Mouse (Mus musculus): ENCODE measurements around the gene Olfr1262. TPM values are rescaled to one million over a fixed set of nuclear protein-coding genes. Genes with fewer than 3 reads are reported as not detected.
A peak's percentile ranks its signal among the peaks of the same experiment; 100 is the strongest.

The Olfr1262 gene
- not detected in 2 replicates for polyA plus RNA-seq (2012; rRNA removed)

DNA sequence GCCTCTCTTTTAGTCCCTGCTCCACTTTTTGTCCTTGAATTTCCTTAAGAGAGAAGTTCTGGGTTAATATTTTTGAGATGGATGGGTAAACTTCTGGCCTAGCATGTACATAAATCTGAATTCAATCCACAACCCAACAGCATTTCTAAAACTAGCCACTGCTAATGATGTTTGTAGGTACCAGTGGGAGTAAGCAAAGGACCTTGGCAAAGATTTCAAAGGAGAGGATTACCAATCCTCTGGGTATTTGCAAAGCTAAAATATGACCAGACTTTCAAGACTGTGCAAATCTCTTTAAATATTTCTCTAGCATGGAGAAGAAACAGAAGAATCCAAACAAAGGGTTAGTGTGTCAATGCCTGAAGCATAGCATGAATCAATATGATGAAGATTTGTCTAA, at the start of gene Olfr1262:
Olfr1262 (plus strand) TSS at position 301 of the 400 bp plus-strand sequence.
- DNase-seq (ENCODE audit: extremely low spot score in 1 of 2, low spot score in 1 of 2) = no peak

DNA sequence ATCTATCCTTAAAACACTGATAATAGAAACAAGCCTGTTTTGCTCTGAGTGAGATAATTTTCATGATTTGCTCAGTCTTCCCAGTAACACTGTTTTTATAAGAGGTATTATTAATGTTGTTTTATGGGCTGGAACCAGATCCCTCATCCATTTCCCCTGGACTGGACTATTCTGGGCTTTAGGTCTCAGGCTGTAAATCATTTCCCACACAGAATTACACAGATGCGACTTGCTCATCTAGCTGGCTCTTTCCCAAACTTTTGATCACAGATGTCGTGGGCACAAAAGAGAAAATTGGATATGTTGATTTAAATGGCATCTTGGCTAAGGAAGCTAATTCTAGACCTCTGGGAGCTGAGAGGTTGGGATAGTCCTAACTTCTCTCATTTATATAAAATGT, 25.8 kb upstream of the Olfr1262 start, which contains the start of gene Olfr1260:
Olfr1260 (plus strand) TSS at position 157 of the 400 bp plus-strand sequence.
- DNase-seq (ENCODE audit: extremely low spot score in 1 of 2, low spot score in 1 of 2) = peak in 1 of 2 experiments; percentile 43

DNA sequence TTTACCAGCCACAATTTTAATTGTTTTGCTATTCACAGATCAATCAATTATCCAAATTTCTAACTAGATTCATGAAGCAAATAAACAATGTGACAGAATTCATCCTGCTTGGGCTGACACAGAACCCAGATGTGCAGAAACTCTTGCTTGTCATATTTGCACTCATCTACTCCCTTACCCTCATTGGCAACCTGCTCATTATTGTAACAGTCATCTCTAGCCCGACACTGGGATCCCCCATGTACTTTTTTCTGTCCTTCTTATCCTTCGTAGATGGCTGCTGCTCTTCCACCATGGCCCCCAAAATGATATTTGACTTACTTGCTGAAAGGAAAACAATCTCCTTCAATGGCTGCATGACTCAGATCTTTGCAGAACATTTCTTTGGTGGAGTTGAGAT, 22.2 kb upstream of the Olfr1262 start:
- DNase-seq (ENCODE audit: extremely low spot score in 1 of 2, low spot score in 1 of 2) = no peak

DNA sequence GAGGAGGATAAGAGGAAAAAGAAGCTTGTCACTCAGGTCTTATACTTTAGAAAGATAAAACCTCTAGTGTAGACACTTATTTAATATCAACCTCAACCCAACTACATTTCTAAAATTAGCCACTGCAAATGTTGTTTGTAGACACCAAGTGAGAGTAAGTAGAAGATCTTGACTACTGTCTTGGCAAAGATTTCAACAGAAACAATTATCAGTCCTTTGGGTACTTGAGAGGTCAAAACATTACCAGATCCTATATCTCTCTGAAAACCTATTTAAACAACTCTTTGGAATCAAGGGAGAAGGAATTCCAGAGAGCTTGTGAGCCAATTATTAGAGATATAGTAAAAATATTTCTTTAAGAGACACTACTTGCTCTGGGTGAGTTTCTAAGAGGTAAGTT, 9.0 kb upstream of the Olfr1262 start, which contains the start of gene Olfr1261:
Olfr1261 (plus strand) TSS at position 301 of the 400 bp plus-strand sequence.
- no peak for DNase-seq (ENCODE audit: extremely low spot score in 1 of 2, low spot score in 1 of 2)

DNA sequence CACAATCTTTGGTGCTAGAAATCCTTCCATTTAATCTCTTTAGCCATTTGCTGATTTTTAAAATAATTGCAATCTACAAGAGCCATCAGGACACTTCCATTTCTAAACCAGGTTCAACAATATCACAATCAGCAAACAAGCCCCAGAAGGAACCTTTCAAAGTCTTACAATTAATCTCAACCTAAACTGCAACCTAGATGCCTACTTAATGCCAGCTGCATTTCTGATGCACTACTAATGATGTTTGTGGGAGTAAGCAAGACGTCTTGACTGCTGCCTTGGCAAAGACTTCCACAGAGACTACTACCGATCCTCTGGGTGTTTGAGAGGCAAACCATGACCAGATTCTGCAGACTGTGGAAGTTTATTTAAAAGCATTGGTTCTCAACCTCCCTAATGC, 11.9 kb downstream of the Olfr1262 start, which contains the start of gene Olfr1263:
Olfr1263 (plus strand) TSS at position 301 of the 400 bp plus-strand sequence.
- DNase-seq (ENCODE audit: extremely low spot score in 1 of 2, low spot score in 1 of 2) = no peak

DNA sequence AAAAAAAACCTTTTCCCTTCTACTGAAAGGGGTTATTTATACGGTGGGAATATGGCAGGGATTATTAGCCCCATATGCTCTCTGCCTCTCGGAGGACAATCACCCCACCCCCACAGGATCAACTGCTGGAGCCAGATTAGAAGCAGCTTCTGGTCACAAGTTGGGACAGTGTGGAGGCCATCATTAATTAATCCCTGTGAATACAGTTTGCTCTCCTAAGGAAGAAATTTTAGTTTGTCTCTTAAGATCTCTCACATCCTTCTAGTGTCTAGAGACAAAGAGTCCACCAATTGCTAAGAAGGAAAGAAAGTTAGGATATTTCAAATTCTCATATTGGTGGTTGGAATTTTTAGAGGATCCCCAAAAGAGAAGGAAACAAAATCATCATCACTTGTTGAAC, 25.5 kb downstream of the Olfr1262 start, which contains the start of gene Olfr1264:
Olfr1264 (minus strand) TSS at position 101 of the 400 bp plus-strand sequence.
- no peak for DNase-seq (ENCODE audit: extremely low spot score in 1 of 2, low spot score in 1 of 2)

DNA sequence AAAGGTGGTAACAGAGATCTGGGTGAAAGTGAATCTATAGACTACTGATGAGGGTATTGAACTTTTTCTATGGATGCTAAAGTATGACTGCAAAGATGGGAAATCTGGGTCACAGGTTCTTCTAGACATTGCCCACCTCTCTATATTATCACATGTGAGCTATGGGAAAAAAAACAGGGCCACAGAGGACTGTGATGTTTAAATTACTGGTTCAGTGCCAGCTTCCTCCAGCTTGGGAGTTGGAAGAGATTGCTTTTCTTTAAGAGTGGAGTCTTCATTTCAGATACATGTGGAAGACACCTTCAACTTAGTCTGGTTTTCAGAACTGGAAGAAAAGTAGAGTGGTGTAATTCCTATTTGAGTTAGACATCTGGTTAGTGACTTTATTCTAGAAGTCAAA, 35.1 kb downstream of the Olfr1262 start, which contains the start of gene Olfr1265:
Olfr1265 (plus strand) TSS at position 301 of the 400 bp plus-strand sequence.
- no peak for DNase-seq (ENCODE audit: extremely low spot score in 1 of 2, low spot score in 1 of 2)

Other genes with a start within 250 kb of the Olfr1262 start
- not detected in 2 replicates for gene Olfr1253, start 243.1 kb upstream of the Olfr1262 start, polyA plus RNA-seq (2012; rRNA removed)
- gene Olfr1254, start 206.5 kb upstream of the Olfr1262 start, polyA plus RNA-seq (2012; rRNA removed) = 0.25 TPM in 1 of 2 replicates, not detected in the other
- gene Olfr1255, start 188.1 kb upstream of the Olfr1262 start, polyA plus RNA-seq (2012; rRNA removed) = not detected in 2 replicates
- not detected in 2 replicates for gene Olfr1256, start 158.6 kb upstream of the Olfr1262 start, polyA plus RNA-seq (2012; rRNA removed)
- gene Olfr48, start 151.9 kb upstream of the Olfr1262 start, polyA plus RNA-seq (2012; rRNA removed) = not detected in 2 replicates
- not detected in 2 replicates for gene Olfr1257, start 121.7 kb upstream of the Olfr1262 start, polyA plus RNA-seq (2012; rRNA removed)
- gene Olfr1258, start 72.8 kb upstream of the Olfr1262 start, polyA plus RNA-seq (2012; rRNA removed) = not detected in 2 replicates
- gene Olfr1259, start 51.5 kb upstream of the Olfr1262 start, polyA plus RNA-seq (2012; rRNA removed) = 0.06 TPM in 1 of 2 replicates, not detected in the other
- gene Olfr1260, start 25.8 kb upstream of the Olfr1262 start, polyA plus RNA-seq (2012; rRNA removed) = not detected in 2 replicates
- gene Olfr1261, start 8.9 kb upstream of the Olfr1262 start, polyA plus RNA-seq (2012; rRNA removed) = 0.11 TPM in 1 of 2 replicates, not detected in the other
- gene Olfr1263, start 12.0 kb downstream of the Olfr1262 start, polyA plus RNA-seq (2012; rRNA removed) = not detected in 2 replicates
- not detected in 2 replicates for gene Olfr1264, start 25.4 kb downstream of the Olfr1262 start, polyA plus RNA-seq (2012; rRNA removed)
- not detected in 2 replicates for gene Olfr1265, start 35.2 kb downstream of the Olfr1262 start, polyA plus RNA-seq (2012; rRNA removed)
- gene Olfr140, start 63.4 kb downstream of the Olfr1262 start, polyA plus RNA-seq (2012; rRNA removed) = not detected in 2 replicates
- not detected in 2 replicates for gene Olfr1269, start 121.3 kb downstream of the Olfr1262 start, polyA plus RNA-seq (2012; rRNA removed)
- 0.71 and 1.3 TPM in 2 replicates for gene Olfr32, start 142.2 kb downstream of the Olfr1262 start, polyA plus RNA-seq (2012; rRNA removed)
- gene Olfr1270, start 152.9 kb downstream of the Olfr1262 start, polyA plus RNA-seq (2012; rRNA removed) = 0.06 and 0.20 TPM in 2 replicates
- not detected in 2 replicates for gene Olfr1506, start 224.3 kb downstream of the Olfr1262 start, polyA plus RNA-seq (2012; rRNA removed)

All from frontal cortex, adult 2 months (tissue).